Mouse (Mus musculus) bone marrow macrophage, adult 2 months (primary cell): Measurements from ENCODE around the gene Prkaa1. TPM values are rescaled to one million over a fixed set of nuclear protein-coding genes. Genes with fewer than 3 reads are reported as not detected.
"Not testable (repeated sequence)": the region's sequence is repeated elsewhere in the genome, so short reads cannot be mapped to it uniquely, and the experiment has no call there.

Source experiments
- H3K27ac ChIP-seq: 2 replicates; pipeline ENCODE4 v1.5.1; 2012; ENCODE audit warnings: low read depth, low read length; ENCODE audit not compliant: insufficient read depth
- H3K4me1 ChIP-seq: 2 replicates; pipeline ENCODE4 v1.6.1; 2012; ENCODE audit warnings: low read length; ENCODE audit not compliant: control insufficient read depth, insufficient read depth
- H3K4me3 ChIP-seq: 2 replicates; pipeline ENCODE4 v1.5.1; 2012; ENCODE audit warnings: mild to moderate bottlenecking, low read length, moderate library complexity; ENCODE audit not compliant: insufficient read depth
- CTCF ChIP-seq: IDR thresholded peaks from 2 replicates; pipeline ENCODE4 v1.5.1; 2012; ENCODE audit warnings: low read depth, mild to moderate bottlenecking, low read length, moderate library complexity
- POLR2A ChIP-seq: IDR thresholded peaks from 2 replicates; pipeline ENCODE4 v1.6.1; 2012; ENCODE audit warnings: mild to moderate bottlenecking, low read depth, low read length, borderline replicate concordance
- polyA plus RNA-seq: library from polyadenylated mRNA; stranded (reverse); fragments of >200 nt; gene quantifications from 2 replicates; pipeline ENCODE4 v1.2.4, GENCODE M21; 2012; ENCODE audit not compliant: missing spikeins, insufficient read depth, insufficient read length

Gene Prkaa1
- polyA plus RNA-seq, 1 experiment: 31.6 TPM

GRCm38 (mm10) chr15:5194446-5194845, 50.8 kb downstream of the Prkaa1 start:
- Histone ChIP-seq H3K4me3 (no peak overlapping the region), H3K4me1 (peaks cover 13% of the 10 kb centered on the region), H3K27ac (no peak overlapping the region)
- TF ChIP-seq POLR2A: no peak

- H3K4me1 ChIP-seq: peaks cover 9% of the 10 kb centered on the region; the same call in 1 of the 2 replicates
- no peak for TF ChIP-seq CTCF
- TF ChIP-seq POLR2A: no peak
- H3K27ac ChIP-seq: no peak overlapping the region
- no peak overlapping the region for H3K4me3 ChIP-seq
Measured at GRCm38 (mm10) chr15:5194931-5195330, 51.3 kb downstream of the Prkaa1 start.

- no peak overlapping the region for H3K4me3 ChIP-seq
- H3K4me1 ChIP-seq: peaks cover 9% of the 10 kb centered on the region; the same call in 1 of the 2 replicates
- TF ChIP-seq CTCF: no peak
- TF ChIP-seq POLR2A: no peak
- H3K27ac ChIP-seq: no peak overlapping the region
Measured at GRCm38 (mm10) chr15:5195987-5196514, 52.4 kb downstream of the Prkaa1 start.

- peaks cover 9% of the 10 kb centered on the region; the same call in 1 of the 2 replicates for H3K4me1 ChIP-seq
- no peak overlapping the region for H3K27ac ChIP-seq
- TF ChIP-seq CTCF: no peak
- no peak for TF ChIP-seq POLR2A
- H3K4me3 ChIP-seq: no peak overlapping the region
Measured at GRCm38 (mm10) chr15:5196691-5197090, 53.0 kb downstream of the Prkaa1 start.

- no peak overlapping the region for H3K4me3 ChIP-seq
- no peak overlapping the region for H3K27ac ChIP-seq
- peaks cover 28% of the 10 kb centered on the region for H3K4me1 ChIP-seq
- no peak for TF ChIP-seq POLR2A
- no peak for TF ChIP-seq CTCF
Measured at GRCm38 (mm10) chr15:5205222-5205621, 61.6 kb downstream of the Prkaa1 start.

GRCm38 (mm10) chr15:5209116-5209515, 65.5 kb downstream of the Prkaa1 start:
- Histone ChIP-seq H3K27ac (no peak overlapping the region), H3K4me1 (peaks cover 25% of the 10 kb centered on the region), H3K4me3 (no peak overlapping the region)
- TF ChIP-seq CTCF (no peak), POLR2A (no peak)

GRCm38 (mm10) chr15:5220491-5220890, 76.8 kb downstream of the Prkaa1 start:
- H3K27ac ChIP-seq: no peak overlapping the region
- TF ChIP-seq POLR2A: no peak
- TF ChIP-seq CTCF: no peak
- H3K4me1 ChIP-seq: peaks cover 2% of the 10 kb centered on the region
- no peak overlapping the region for H3K4me3 ChIP-seq

GRCm38 (mm10) chr15:5230746-5231145, 87.1 kb downstream of the Prkaa1 start:
- H3K4me1 ChIP-seq, H3K4me3 ChIP-seq: not testable (repeated sequence)

More at GRCm38 (mm10) chr15:5230746-5231145, 87.1 kb downstream of the Prkaa1 start:
- not testable (repeated sequence) for H3K27ac ChIP-seq

Other genes starting within 250 kb of the Prkaa1 start
- gene Mroh2b, start 245.1 kb upstream of the Prkaa1 start, polyA plus RNA-seq: not detected in 2 replicates
- not detected in 2 replicates for gene C7, start 80.1 kb upstream of the Prkaa1 start, polyA plus RNA-seq
- 6.9 and 8.0 TPM in 2 replicates for gene Card6, start 35.3 kb upstream of the Prkaa1 start, polyA plus RNA-seq
- 766 and 857 TPM in 2 replicates for gene Rpl37, start 27.2 kb upstream of the Prkaa1 start, polyA plus RNA-seq
- 40.7 and 44.6 TPM in 2 replicates for gene Ttc33, start 41.7 kb downstream of the Prkaa1 start, polyA plus RNA-seq
- 28.6 and 32.5 TPM in 2 replicates for gene Ptger4, start 100.3 kb downstream of the Prkaa1 start, polyA plus RNA-seq